Mouse (Mus musculus) thymus, postnatal 4 days (tissue): ENCODE measurements around the gene Gm14597.
"Not testable (repeated sequence)": the region's sequence is repeated elsewhere in the genome, so short reads cannot be mapped to it uniquely, and the experiment has no call there.

Experiments
- DNase-seq: peaks from one replicate; pipeline ENCODE4 v3.0.0; 2021

Gm14597 gene

DNA sequence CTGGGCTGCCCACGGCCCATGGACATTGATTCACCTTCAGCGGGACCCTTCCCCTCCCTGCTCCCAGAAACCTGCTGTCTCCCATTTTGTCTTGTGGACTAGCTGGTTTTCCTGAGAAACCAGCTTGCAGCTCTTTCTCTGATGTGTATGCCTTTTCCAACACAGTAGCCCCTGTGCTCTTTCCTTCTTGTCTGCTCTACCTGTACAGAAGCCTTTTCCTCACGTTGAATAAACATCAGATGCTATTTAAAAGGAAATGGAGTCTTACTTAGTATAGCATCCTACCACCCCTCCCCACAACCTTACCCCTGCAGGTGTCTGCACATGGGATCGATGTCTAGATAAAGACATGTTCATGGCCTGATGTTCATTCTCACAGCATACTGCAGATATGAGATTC, at the start of gene Gm14597:
Gene Gm14597, minus strand, starts transcription at position 101 of the 400 bp plus-strand sequence.
- not testable (repeated sequence) for DNase-seq

DNA sequence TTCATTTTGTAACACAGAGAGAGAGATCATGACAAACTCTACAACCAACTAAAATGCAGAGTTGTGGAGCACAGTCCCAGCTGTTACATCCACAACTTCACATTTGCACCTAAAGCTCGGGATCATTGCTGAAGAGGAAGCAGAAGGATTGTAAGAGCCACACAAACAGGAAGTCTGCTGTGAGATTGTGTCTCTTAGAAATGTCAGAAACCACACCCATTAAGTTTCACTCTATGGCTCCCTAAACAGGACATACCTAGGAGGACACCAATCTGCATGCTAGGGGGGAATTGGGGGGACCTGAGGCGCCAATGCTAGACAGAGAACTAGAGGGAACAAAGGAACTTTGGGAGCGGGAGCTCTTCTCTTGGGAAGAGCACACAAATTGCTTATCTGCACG, 44.1 kb upstream of the Gm14597 start:
- not testable (repeated sequence) for DNase-seq

DNA sequence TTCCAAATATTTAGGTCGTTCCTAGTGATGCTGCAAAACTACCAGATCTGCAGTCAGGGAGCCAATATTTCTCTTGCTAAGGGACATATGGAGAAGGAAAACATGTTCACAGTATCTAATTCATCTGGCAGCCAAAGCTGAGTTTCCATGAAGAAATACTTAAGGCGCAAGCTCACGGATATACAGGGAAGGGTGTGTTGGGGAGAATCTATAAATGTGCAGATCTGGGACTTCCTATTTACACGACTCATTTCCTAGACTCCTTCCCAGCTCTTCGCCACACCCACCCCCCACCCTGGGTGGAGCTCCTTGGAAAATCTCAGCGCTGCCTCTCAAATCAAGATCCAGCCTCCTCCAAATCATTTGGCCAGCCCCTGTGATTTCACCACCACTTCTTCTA, 37.1 kb upstream of the Gm14597 start:
- no peak for DNase-seq

DNA sequence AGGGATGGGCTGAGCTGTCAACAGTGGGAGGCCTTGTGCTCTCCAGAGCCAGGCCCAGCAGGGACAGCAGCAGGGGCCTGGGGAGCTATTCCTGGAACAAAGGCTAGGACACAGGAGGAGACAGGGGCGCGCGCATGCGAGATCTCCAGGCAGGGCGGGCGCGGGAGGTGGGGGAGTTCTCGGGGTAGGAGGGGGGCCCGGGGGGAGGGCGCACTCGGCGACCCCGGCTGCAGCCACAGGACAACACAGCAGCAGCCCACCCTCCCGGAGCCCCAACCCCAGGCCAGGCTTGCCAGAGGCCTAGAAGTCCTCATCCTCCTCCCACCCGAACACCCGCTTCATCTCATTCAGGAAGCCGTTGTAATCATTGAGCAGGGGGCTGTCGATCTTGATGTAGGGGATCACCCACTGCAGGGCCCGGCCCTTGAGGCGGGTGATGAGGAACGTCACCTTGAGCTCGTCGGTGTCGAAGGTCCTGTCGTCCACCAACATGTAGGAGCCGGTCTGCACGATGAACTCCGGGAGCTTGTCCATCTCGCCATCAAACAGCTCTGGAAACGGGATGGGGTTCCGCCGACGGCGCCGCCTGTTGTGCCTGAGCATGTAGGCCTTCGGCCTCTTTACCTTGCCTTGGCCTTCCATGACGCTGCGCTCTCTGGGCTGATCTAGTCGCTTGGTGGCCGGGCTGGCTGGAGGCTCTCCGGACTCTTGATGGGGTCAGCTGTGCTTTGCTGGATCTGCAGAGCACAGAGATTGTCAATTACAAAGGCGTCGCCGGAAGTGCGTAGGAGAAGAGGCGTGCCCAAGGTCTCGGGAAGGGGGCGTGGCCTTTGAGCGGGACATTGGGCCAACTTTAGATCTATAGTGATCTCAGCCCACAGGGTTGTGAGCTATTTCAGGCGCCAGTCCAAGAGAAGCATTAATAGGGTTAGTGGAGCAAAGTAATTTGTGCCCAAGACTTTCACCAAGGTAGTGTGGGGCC, 34.5 kb upstream of the Gm14597 start, which contains the start of gene Rtl8a:
Gene Rtl8a, minus strand, starts transcription at position 703 of the 982 bp plus-strand sequence.
- DNase-seq = peak; percentile 82

DNA sequence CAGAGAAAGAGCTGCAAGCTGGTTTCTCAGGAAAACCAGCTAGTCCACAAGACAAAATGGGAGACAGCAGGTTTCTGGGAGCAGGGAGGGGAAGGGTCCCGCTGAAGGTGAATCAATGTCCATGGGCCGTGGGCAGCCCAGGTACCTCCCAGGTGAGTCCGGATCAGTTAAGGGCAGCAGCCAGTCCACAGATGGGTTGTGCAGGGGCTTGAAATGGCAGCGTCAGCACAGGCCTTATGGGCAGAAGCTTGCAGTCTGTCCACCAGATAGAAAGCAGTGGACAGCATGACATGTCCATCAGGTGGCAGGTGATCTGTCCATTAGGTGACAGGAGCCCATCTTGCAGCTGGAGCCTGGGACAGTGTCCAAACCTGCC, 33.8 kb upstream of the Gm14597 start:
- DNase-seq = peak; percentile 2

DNA sequence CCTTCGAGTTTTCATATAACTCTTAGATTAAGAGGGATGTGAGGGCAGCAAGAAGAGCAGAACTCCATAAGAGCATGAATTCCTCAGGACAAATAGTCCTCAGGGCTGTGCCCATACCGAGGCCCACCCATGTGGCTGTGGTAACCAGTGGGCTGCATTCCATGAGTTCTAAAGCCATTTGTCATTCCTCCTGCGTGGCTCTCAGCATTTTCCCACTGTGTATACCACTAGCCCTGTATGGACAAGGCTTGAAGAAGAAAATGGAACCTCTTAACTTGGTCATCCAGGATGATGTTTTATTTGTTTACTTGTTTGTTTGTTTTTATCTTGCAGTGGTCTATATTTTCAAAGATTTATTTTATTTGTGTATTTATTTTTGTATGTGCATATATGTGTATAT, 29.3 kb upstream of the Gm14597 start:
- DNase-seq = not testable (repeated sequence)

DNA sequence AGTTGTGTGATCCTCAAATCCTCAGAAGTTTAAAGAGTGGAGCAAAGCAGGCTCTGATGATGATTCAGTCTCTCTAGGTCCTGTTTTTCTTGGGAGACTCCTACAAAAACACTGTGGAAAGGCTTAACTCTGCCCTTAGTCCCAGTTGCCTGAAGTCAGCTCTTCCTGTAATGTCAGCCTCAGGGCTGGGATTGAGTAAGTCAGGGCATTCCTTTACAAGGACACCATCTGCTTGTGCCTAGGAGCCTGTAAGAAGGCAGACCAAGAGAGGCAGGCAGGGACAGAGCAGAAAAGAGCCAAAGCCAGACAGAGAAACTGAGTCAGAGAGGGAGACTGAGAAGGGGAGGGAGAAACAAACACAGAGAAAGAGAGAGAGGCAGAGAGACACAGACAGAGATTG, 2.6 kb upstream of the Gm14597 start:
- DNase-seq = not testable (repeated sequence)

DNA sequence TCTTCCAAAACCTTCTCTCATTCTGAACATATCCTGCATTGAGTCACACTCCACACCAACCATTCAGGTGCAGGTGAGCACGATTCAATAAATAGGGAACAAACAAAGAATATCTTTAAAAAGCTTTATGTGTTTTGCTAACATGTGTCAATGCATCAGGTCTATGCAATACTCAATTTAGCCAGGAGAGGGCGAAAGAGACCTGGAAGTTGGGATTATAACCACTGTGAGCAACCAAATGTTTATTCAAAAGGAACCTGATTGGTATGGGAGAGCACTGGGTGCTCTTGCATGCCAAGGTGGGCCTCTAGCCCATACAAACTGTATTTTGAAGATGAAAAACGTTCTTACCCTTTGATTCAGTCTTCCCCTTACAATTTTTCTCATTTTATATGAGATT, 1.8 kb upstream of the Gm14597 start:
- DNase-seq = peak; percentile 59

DNA sequence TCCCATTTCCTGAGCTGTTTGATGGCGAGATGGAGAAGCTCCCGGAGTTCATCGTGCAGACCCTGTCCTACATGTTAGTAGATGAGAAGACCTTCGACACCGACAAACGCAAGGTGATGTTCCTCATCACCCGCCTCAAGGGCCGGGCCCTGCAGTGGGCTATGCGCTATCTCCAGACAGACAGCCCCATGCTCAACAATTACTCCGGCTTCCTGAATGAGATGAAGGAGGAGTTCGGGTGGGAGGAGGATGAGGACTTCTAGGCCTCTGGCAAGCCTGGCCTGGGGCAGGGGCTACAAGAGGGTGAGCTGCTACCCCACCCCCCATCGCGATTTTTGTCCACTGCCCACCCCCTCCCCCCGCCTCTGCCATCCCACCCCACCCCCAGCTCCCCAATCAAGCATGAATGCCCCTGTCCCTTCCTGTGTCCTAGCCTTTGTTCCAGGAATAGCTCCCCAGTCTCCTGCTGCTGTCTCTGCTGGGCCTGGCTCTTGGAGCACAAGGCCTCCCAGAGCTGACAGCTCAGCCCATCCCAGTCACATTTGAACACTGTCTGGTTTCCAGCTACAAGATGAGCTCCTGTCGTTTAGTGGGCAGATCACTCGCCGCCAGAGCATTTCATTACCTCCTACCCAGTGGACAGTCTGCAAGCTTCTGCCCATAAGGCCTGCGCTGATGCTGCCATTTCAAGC, 511 bp downstream of the Gm14597 start:
- peak; percentile 4 for DNase-seq

DNA sequence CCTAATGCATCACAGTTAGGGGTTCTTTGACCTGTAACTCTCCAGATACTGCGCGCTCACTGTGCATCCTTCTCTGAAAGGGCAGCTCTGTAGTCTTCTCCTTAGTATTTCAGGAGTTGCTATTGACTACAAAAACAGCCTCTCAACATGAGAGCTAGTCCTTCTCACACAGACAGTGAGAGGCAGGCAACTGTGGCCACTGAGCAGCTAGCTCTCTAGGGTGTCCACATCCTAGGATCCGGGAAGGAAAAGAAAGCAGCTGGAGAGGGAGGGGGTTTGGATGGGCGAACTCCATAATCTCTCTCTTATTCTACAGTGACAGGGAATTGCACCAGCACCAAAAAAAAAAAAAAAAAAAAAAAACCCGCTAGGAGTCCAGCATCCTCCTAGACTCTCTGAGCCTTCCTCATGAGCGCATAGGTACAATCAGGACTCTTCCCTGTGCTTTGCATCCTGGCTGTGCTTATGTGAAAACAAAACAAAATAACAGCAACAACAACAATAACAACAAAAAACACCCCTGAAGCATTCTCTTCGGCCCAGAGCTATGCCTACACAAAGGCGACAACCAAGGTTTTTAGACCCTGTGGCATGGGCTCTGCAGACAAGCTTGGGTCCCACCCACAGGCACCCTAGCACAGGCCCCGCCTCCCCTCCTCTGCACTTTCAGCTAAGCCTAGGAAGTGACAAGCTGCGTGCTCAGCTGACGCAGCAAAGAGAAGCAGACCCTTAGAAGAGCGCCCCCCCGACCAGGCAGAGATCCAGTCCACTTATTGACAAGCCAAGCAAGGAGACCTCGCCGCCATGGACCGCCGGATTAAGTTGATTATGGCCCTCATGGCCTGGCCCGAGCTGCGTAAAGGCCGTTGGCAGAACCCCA, 1.3 kb downstream of the Gm14597 start, which contains the start of gene Rtl8c:
Gene Rtl8c, plus strand, starts transcription at position 791 of the 880 bp plus-strand sequence.
- peak; percentile 81 for DNase-seq

DNA sequence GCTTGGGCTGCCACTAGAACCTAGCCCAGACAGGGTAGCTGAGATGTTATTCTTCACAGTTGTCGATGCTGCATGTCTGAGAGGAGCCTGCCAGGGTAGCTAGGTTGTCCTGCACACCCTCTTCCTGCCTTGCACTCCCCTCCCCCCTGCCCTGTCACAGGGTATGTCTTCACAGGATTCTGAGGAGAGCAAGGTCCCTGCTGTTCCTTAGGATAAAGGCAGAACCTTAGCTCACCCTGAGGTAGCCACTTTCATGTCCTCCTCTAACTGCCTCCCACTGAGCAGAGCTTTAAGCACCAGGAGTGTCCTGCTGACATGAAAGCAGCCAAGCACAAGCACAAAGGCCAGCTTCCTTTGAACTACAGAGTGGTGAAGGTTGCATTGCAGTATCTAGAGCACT, 2.6 kb downstream of the Gm14597 start:
- not testable (repeated sequence) for DNase-seq

DNA sequence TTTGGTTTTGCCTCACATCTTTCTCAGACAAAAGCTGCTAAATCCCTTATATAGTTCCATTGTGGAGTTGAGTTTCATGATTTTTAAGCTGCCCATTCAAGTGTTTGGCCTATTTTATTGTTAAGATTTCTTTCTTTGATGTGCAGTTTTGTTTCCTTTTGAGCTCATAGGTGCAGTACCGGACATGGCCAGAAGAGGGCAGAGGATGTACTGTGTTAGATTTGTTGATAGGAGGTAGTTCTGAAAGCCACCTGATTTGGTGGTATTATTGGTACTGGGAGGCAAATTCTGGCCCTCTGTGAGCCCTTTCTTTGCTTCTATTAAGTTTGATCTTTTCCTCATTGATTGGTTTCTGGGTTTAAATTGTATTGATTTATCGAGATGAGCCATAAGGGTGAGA, 8.8 kb downstream of the Gm14597 start:
- DNase-seq = peak; percentile 78

DNA sequence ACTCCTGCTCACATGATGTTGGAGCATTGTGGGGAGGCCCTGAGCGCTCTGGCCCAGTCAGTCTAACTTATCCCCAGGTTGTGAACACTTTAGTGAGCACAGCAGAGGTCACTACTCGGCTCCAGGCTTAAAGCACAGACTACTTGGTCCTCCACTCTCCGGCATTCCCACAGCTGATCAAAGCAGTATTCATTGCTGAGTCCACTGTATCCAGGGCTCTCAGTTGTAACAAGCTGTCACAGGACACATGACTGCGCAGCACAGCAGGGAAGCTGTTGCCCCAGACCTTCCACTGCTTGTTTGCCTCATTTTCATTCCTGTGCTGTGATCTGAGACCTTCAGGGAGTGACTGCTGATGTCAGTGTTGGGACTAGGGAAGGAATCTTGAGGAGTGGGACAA, 25.4 kb downstream of the Gm14597 start:
- not testable (repeated sequence) for DNase-seq

DNA sequence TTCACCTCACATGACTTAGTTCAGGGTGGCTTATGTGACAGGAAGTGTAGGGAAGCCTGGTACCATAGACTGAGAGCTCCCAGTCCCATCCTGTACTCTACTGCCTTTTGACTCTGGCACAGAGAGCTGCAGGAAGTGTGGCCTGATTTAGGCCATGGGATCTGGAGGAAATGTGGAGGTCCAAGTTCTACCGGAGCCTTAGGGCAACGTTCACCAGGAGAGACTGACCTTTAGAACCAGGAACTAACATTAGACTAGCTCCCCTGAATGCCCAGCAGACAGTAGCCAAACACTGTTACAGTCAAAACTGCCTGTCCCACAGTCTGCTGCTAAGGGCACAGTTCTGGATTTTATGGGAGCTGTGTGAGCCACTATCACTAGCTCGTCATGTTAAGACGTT, 27.4 kb downstream of the Gm14597 start:
- DNase-seq = not testable (repeated sequence)

DNA sequence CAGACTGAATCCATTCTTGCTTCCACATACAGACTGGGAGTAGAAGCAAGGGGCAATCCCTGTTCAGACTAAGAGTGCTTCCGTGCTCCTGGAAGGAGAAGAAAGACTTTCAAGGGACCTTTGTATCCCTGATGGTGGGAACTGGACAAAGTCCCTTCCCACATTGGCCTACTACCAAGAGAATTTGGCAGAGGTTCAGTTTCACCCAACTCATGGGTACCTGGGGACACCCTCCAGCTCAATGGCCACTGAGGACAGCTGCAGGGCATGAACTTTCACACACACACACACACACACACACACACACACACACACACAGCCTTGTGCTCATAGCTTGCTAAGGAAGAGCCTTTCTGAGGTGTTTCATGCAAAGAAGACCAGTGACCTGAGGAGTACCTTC, 29.5 kb downstream of the Gm14597 start:
- no peak for DNase-seq
